Mouse (Mus musculus) neural tube, embryonic 12.5 days (tissue): Measurements from ENCODE around the gene Ivd. TPM values are rescaled to one million over a fixed set of nuclear protein-coding genes. Genes with fewer than 3 reads are reported as not detected.

ENCODE experiments used
- ATAC-seq: fragments of 200-750 bp; cut with Nextera tagmentation; 2 replicates; pipeline ENCODE4 v1.8.0; 2017; ENCODE audit warnings: low read depth, mild to moderate bottlenecking, moderate TSS enrichment, moderate library complexity; ENCODE audit not compliant: low FRiP score
- H3K27ac ChIP-seq: fragments of 300-500 bp; sonication (generic); 2 replicates; pipeline ENCODE4 v1.5.1; 2016
- H3K27me3 ChIP-seq: fragments of 300-500 bp; sonication (generic); replicated peaks from 2 replicates; pipeline ENCODE4 v1.6.1; 2016; ENCODE audit warnings: mild to moderate bottlenecking
- H3K36me3 ChIP-seq: fragments of 300-500 bp; sonication (generic); 2 replicates; pipeline ENCODE4 v1.6.1; 2016; ENCODE audit warnings: mild to moderate bottlenecking
- H3K4me1 ChIP-seq: fragments of 300-500 bp; sonication (generic); 2 replicates; pipeline ENCODE4 v1.6.1; 2016
- H3K4me2 ChIP-seq: fragments of 300-500 bp; sonication (generic); replicated peaks from 2 replicates; pipeline ENCODE4 v1.6.1; 2016; ENCODE audit warnings: mild to moderate bottlenecking
- H3K4me3 ChIP-seq: fragments of 300-500 bp; sonication (generic); 2 replicates; pipeline ENCODE4 v1.5.1; 2016
- H3K9ac ChIP-seq: fragments of 300-500 bp; sonication (generic); 2 replicates; pipeline ENCODE4 v1.6.1; 2016; ENCODE audit warnings: mild to moderate bottlenecking
- H3K9me3 ChIP-seq: fragments of 300-500 bp; sonication (generic); 2 replicates; pipeline ENCODE4 v1.6.1; 2016; ENCODE audit warnings: mild to moderate bottlenecking
- WGBS: fragments of 180-500 bp; shearing (Covaris S2); methylation state at CpG from one replicate; pipeline ENCODE4 v1.1.7; 2016; 5-methylcytosine and 5-hydroxymethylcytosine counted together
- polyA plus RNA-seq: library from polyadenylated mRNA; unstranded; fragments of >200 nt; fragmentation: Nextera tagmentation; extraction: Ambion mirVana; gene quantifications from 2 replicates; pipeline ENCODE4 v1.2.1, GENCODE M21; 2016

Ivd gene
- polyA plus RNA-seq, 1 experiment from 2014 or later: 58.5 TPM

- Histone ChIP-seq H3K27me3 (no peaks in the 10 kb centered on the region), H3K4me3 (no peak overlapping the region), H3K4me1 (no peaks in the 10 kb centered on the region), H3K9ac (no peak overlapping the region), H3K4me2 (no peak overlapping the region), H3K27ac (no peak overlapping the region), H3K36me3 (no peaks in the 10 kb centered on the region), H3K9me3 (no peaks in the 10 kb centered on the region)
- 55% methylated on average over 7 of the region's 7 CpGs for WGBS
- no peak for ATAC-seq
These were observed 15.5 kb upstream of the Ivd start for GRCm38 (mm10) chr2:118846246-118846645.

- Histone ChIP-seq H3K4me2 (no peak overlapping the region), H3K4me1 (no peaks in the 10 kb centered on the region), H3K36me3 (no peaks in the 10 kb centered on the region), H3K4me3 (no peak overlapping the region), H3K9ac (no peak overlapping the region), H3K9me3 (no peaks in the 10 kb centered on the region), H3K27me3 (no peaks in the 10 kb centered on the region), H3K27ac (no peak overlapping the region)
- WGBS: 16% methylated on average over 3 of the region's 3 CpGs
- no peak for ATAC-seq
These were observed 10.0 kb upstream of the Ivd start for GRCm38 (mm10) chr2:118851756-118852155.

- peaks cover 4% of the 10 kb centered on the region; the same call in 1 of the 2 replicates for H3K36me3 ChIP-seq
- H3K4me3 ChIP-seq: peak overlapping the region; percentile 62
- 32% methylated on average over 3 of the region's 3 CpGs for WGBS
- H3K9ac ChIP-seq: peak overlapping the region; percentile 69
- no peaks in the 10 kb centered on the region for H3K27me3 ChIP-seq
- no peak for ATAC-seq
- no peaks in the 10 kb centered on the region for H3K9me3 ChIP-seq
- no peak overlapping the region for H3K27ac ChIP-seq
- H3K4me2 ChIP-seq: peak overlapping the region; percentile 78
- peaks cover 8% of the 10 kb centered on the region for H3K4me1 ChIP-seq
These were observed 554 bp downstream of the Ivd start for GRCm38 (mm10) chr2:118862340-118862675.

- Histone ChIP-seq H3K9me3 (no peaks in the 10 kb centered on the region), H3K36me3 (peaks cover 48% of the 10 kb centered on the region), H3K27me3 (no peaks in the 10 kb centered on the region), H3K4me3 (no peak overlapping the region), H3K4me2 (no peak overlapping the region), H3K9ac (no peak overlapping the region), H3K27ac (no peak overlapping the region), H3K4me1 (no peaks in the 10 kb centered on the region)
- no peak for ATAC-seq
- WGBS: 94% methylated on average over 3 of the region's 3 CpGs
These were observed 8.8 kb downstream of the Ivd start for GRCm38 (mm10) chr2:118870601-118871000.

- ATAC-seq: no peak
- WGBS: 100% methylated on average over 1 of the region's 1 CpGs
- Histone ChIP-seq H3K4me3 (no peak overlapping the region), H3K27me3 (no peaks in the 10 kb centered on the region), H3K4me1 (no peaks in the 10 kb centered on the region), H3K36me3 (peaks cover 50% of the 10 kb centered on the region), H3K9ac (no peak overlapping the region), H3K9me3 (no peaks in the 10 kb centered on the region), H3K4me2 (no peak overlapping the region), H3K27ac (no peak overlapping the region)
These were observed 9.3 kb downstream of the Ivd start for GRCm38 (mm10) chr2:118871032-118871431.

GRCm38 (mm10) chr2:118873018-118873417, 11.3 kb downstream of the Ivd start:
- 90% methylated on average over 5 of the region's 5 CpGs for WGBS
- peaks cover 65% of the 10 kb centered on the region for H3K36me3 ChIP-seq
- ATAC-seq: no peak

GRCm38 (mm10) chr2:118873890-118874430, 12.2 kb downstream of the Ivd start:
- H3K9me3 ChIP-seq: no peaks in the 10 kb centered on the region
- WGBS: 92% methylated on average over 6 of the region's 6 CpGs
- no peak for ATAC-seq

More at GRCm38 (mm10) chr2:118873018-118873417, 11.3 kb downstream of the Ivd start:
- H3K9me3 ChIP-seq: no peaks in the 10 kb centered on the region
- no peaks in the 10 kb centered on the region for H3K27me3 ChIP-seq
- H3K9ac ChIP-seq: no peak overlapping the region
- no peak overlapping the region for H3K4me2 ChIP-seq
- H3K27ac ChIP-seq: no peak overlapping the region
- H3K4me3 ChIP-seq: no peak overlapping the region
- H3K4me1 ChIP-seq: no peaks in the 10 kb centered on the region

GRCm38 (mm10) chr2:118875316-118875715, 13.6 kb downstream of the Ivd start:
- Histone ChIP-seq H3K27ac (no peak overlapping the region), H3K36me3 (peaks cover 63% of the 10 kb centered on the region)
- 91% methylated on average over 8 of the region's 8 CpGs for WGBS

More at GRCm38 (mm10) chr2:118873890-118874430, 12.2 kb downstream of the Ivd start:
- H3K4me2 ChIP-seq: no peak overlapping the region
- no peaks in the 10 kb centered on the region for H3K4me1 ChIP-seq
- H3K9ac ChIP-seq: no peak overlapping the region
- no peak overlapping the region for H3K4me3 ChIP-seq
- no peaks in the 10 kb centered on the region for H3K27me3 ChIP-seq
- H3K27ac ChIP-seq: no peak overlapping the region
- H3K36me3 ChIP-seq: peaks cover 65% of the 10 kb centered on the region

GRCm38 (mm10) chr2:118876453-118876852, 14.7 kb downstream of the Ivd start:
- Histone ChIP-seq H3K9me3 (no peaks in the 10 kb centered on the region), H3K4me3 (no peak overlapping the region), H3K36me3 (peaks cover 61% of the 10 kb centered on the region), H3K4me2 (no peak overlapping the region), H3K9ac (no peak overlapping the region), H3K4me1 (no peaks in the 10 kb centered on the region), H3K27ac (no peak overlapping the region), H3K27me3 (no peaks in the 10 kb centered on the region)
- no peak for ATAC-seq
- WGBS: 91% methylated on average over 9 of the region's 9 CpGs

More at GRCm38 (mm10) chr2:118875316-118875715, 13.6 kb downstream of the Ivd start:
- H3K27me3 ChIP-seq: no peaks in the 10 kb centered on the region
- H3K4me3 ChIP-seq: no peak overlapping the region
- no peak for ATAC-seq
- no peak overlapping the region for H3K4me2 ChIP-seq
- no peaks in the 10 kb centered on the region for H3K9me3 ChIP-seq
- no peak overlapping the region for H3K9ac ChIP-seq
- H3K4me1 ChIP-seq: no peaks in the 10 kb centered on the region

- Histone ChIP-seq H3K36me3 (peaks cover 29% of the 10 kb centered on the region), H3K9ac (no peak overlapping the region), H3K27me3 (0 out of 2 replicates have a peak, but pooled peaks cover 5% of the 10 kb centered on the region), H3K9me3 (no peaks in the 10 kb centered on the region), H3K4me3 (no peak overlapping the region), H3K27ac (no peak overlapping the region), H3K4me1 (peaks cover 6% of the 10 kb centered on the region; the same call in 1 of the 2 replicates), H3K4me2 (no peak overlapping the region)
- no peak for ATAC-seq
- 88% methylated on average over 4 of the region's 4 CpGs for WGBS
These were observed 19.3 kb downstream of the Ivd start for GRCm38 (mm10) chr2:118881019-118881418.

GRCm38 (mm10) chr2:118881956-118882355, 20.2 kb downstream of the Ivd start:
- no peak overlapping the region for H3K4me3 ChIP-seq
- H3K36me3 ChIP-seq: peaks cover 21% of the 10 kb centered on the region
- no peak for ATAC-seq
- no peaks in the 10 kb centered on the region for H3K9me3 ChIP-seq
- H3K4me2 ChIP-seq: no peak overlapping the region
- H3K4me1 ChIP-seq: peaks cover 6% of the 10 kb centered on the region; the same call in 1 of the 2 replicates
- WGBS: 87% methylated on average over 5 of the region's 5 CpGs
- H3K27me3 ChIP-seq: 0 out of 2 replicates have a peak, but pooled peaks cover 5% of the 10 kb centered on the region
- H3K27ac ChIP-seq: no peak overlapping the region
- no peak overlapping the region for H3K9ac ChIP-seq

- ATAC-seq: peak; percentile 80
- peaks cover 6% of the 10 kb centered on the region; the same call in 1 of the 2 replicates for H3K4me1 ChIP-seq
- 0 out of 2 replicates have a peak, but pooled peaks cover 5% of the 10 kb centered on the region for H3K27me3 ChIP-seq
- H3K36me3 ChIP-seq: peaks cover 12% of the 10 kb centered on the region; the same call in 1 of the 2 replicates
- peak overlapping the region; percentile 28; the same call in 1 of the 2 replicates for H3K4me3 ChIP-seq
- H3K9ac ChIP-seq: peak overlapping the region; percentile 40; the same call in 1 of the 2 replicates
- WGBS: 2% methylated on average over 32 of the region's 32 CpGs
- no peak overlapping the region for H3K27ac ChIP-seq
- peak overlapping the region; percentile 73 for H3K4me2 ChIP-seq
- H3K9me3 ChIP-seq: no peaks in the 10 kb centered on the region
These were observed 21.3 kb downstream of the Ivd start for GRCm38 (mm10) chr2:118882840-118883679.
